Mouse (Mus musculus) midbrain, embryonic 14.5 days (tissue): ENCODE data around the gene Kcnip3. TPM values are rescaled to one million over a fixed set of nuclear protein-coding genes. Genes with fewer than 3 reads are reported as not detected.

Experiments
- ATAC-seq: fragments of 200-750 bp; cut with Nextera tagmentation; 2 replicates; pipeline ENCODE4 v1.8.0; 2017; ENCODE audit warnings: moderate number of reproducible peaks, moderate library complexity; ENCODE audit not compliant: low FRiP score, low TSS enrichment
- DNase-seq: peaks from one replicate; pipeline ENCODE4 v3.0.0-alpha.2; 2015
- H3K27ac ChIP-seq: fragments of 300-500 bp; sonication (generic); replicated peaks from 2 replicates; pipeline ENCODE4 v1.5.1; 2014; ENCODE audit warnings: mild to moderate bottlenecking, low read depth, low read length, moderate library complexity
- H3K27me3 ChIP-seq: fragments of 300-500 bp; sonication (generic); 2 replicates; pipeline ENCODE4 v1.6.1; 2014; ENCODE audit warnings: low read length, control low read depth, mixed read lengths; ENCODE audit not compliant: control insufficient read depth, insufficient read depth
- H3K36me3 ChIP-seq: fragments of 300-500 bp; sonication (generic); 2 replicates; pipeline ENCODE4 v1.6.1; 2014; ENCODE audit warnings: low read length, control low read depth; ENCODE audit not compliant: control insufficient read depth, insufficient read depth
- H3K4me1 ChIP-seq: fragments of 300-500 bp; sonication (generic); 2 replicates; pipeline ENCODE4 v1.6.1; 2014; ENCODE audit warnings: mild to moderate bottlenecking, antibody characterized with exemption, low read length, control low read depth; ENCODE audit not compliant: control insufficient read depth, insufficient read depth
- H3K4me2 ChIP-seq: fragments of 300-500 bp; sonication (generic); 2 replicates; pipeline ENCODE4 v1.6.1; 2014; ENCODE audit warnings: mild to moderate bottlenecking, low read length, moderate library complexity
- H3K4me3 ChIP-seq: fragments of 300-500 bp; sonication (generic); replicated peaks from 2 replicates; pipeline ENCODE4 v1.5.1; 2014; ENCODE audit warnings: low read depth, low read length
- H3K9ac ChIP-seq: fragments of 300-500 bp; sonication (generic); replicated peaks from 2 replicates; pipeline ENCODE4 v1.6.1; 2014; ENCODE audit warnings: mild to moderate bottlenecking, low read length, moderate library complexity
- H3K9me3 ChIP-seq: fragments of 300-500 bp; sonication (generic); 2 replicates; pipeline ENCODE4 v1.6.1; 2016; ENCODE audit warnings: low read length, control low read depth, mixed read lengths; ENCODE audit not compliant: control insufficient read depth
- WGBS: fragments of 180-500 bp; shearing (Covaris S2); extraction: QIAGEN DNeasy Blood & Tissue Kit; methylation state at CpG from one replicate; pipeline ENCODE4 v1.1.7; 2014; 5-methylcytosine and 5-hydroxymethylcytosine counted together
- polyA plus RNA-seq: library from polyadenylated mRNA; unstranded; fragments of >200 nt; fragmentation: Nextera tagmentation; extraction: Ambion mirVana; gene quantifications from 2 replicates; pipeline ENCODE4 v1.2.1, GENCODE M21; 2014

Kcnip3 gene
- polyA plus RNA-seq, 1 experiment from 2014 or later = 13.1 TPM

GRCm38 (mm10) chr2:127539494-127539893 is 17.6 kb upstream of the Kcnip3 start:
- Histone ChIP-seq H3K36me3 (no peaks in the 10 kb centered on the region), H3K27me3 (peaks cover 31% of the 10 kb centered on the region), H3K4me3 (no peak overlapping the region), H3K4me2 (no peak overlapping the region), H3K27ac (no peak overlapping the region), H3K9me3 (no peaks in the 10 kb centered on the region), H3K9ac (no peak overlapping the region), H3K4me1 (0 out of 2 replicates have a peak, but pooled peaks cover 3% of the 10 kb centered on the region)
- ATAC-seq (no peak), DNase-seq (peak; percentile 39)
- WGBS = 29% methylated on average over 4 of the region's 4 CpGs

GRCm38 (mm10) chr2:127537548-127537947 is 15.7 kb upstream of the Kcnip3 start:
- H3K27me3 ChIP-seq = peaks cover 28% of the 10 kb centered on the region

GRCm38 (mm10) chr2:127535363-127535762 is 13.5 kb upstream of the Kcnip3 start:
- Histone ChIP-seq H3K9ac (no peak overlapping the region), H3K9me3 (no peaks in the 10 kb centered on the region), H3K4me1 (no peaks in the 10 kb centered on the region), H3K27ac (no peak overlapping the region), H3K36me3 (no peaks in the 10 kb centered on the region), H3K4me3 (no peak overlapping the region), H3K4me2 (no peak overlapping the region), H3K27me3 (peaks cover 8% of the 10 kb centered on the region)
- 83% methylated on average over 9 of the region's 9 CpGs for WGBS
- ATAC-seq (no peak), DNase-seq (no peak)

More at GRCm38 (mm10) chr2:127537548-127537947, 15.7 kb upstream of the Kcnip3 start:
- WGBS = 70% methylated on average over 3 of the region's 3 CpGs
- DNase-seq = no peak
- Histone ChIP-seq H3K9ac (no peak overlapping the region), H3K4me2 (no peak overlapping the region), H3K9me3 (no peaks in the 10 kb centered on the region), H3K36me3 (no peaks in the 10 kb centered on the region), H3K4me3 (no peak overlapping the region), H3K4me1 (0 out of 2 replicates have a peak, but pooled peaks cover 3% of the 10 kb centered on the region), H3K27ac (no peak overlapping the region)
- ATAC-seq = no peak

- H3K27ac ChIP-seq = no peak overlapping the region
- DNase-seq (peak; percentile 28), ATAC-seq (no peak)
- H3K4me2 ChIP-seq = no peak overlapping the region
- H3K9ac ChIP-seq = no peak overlapping the region
- WGBS = 13% methylated on average over 9 of the region's 9 CpGs
- no peaks in the 10 kb centered on the region for H3K4me1 ChIP-seq
- H3K9me3 ChIP-seq = no peaks in the 10 kb centered on the region
- no peak overlapping the region for H3K4me3 ChIP-seq
- H3K36me3 ChIP-seq = no peaks in the 10 kb centered on the region
- H3K27me3 ChIP-seq = no peaks in the 10 kb centered on the region
These were observed 10.5 kb upstream of the Kcnip3 start for GRCm38 (mm10) chr2:127532379-127532778.

- no peak overlapping the region for H3K27ac ChIP-seq
- no peak overlapping the region for H3K9ac ChIP-seq
- H3K36me3 ChIP-seq = no peaks in the 10 kb centered on the region
- no peak overlapping the region for H3K4me2 ChIP-seq
- H3K27me3 ChIP-seq = no peaks in the 10 kb centered on the region
- H3K4me1 ChIP-seq = no peaks in the 10 kb centered on the region
- no peak overlapping the region for H3K4me3 ChIP-seq
- H3K9me3 ChIP-seq = no peaks in the 10 kb centered on the region
- WGBS = 82% methylated on average over 2 of the region's 2 CpGs
- no peak for DNase-seq
- ATAC-seq = no peak
These were observed 9.7 kb upstream of the Kcnip3 start for GRCm38 (mm10) chr2:127531592-127531991.

GRCm38 (mm10) chr2:127530418-127530817 is 8.5 kb upstream of the Kcnip3 start:
- no peak overlapping the region for H3K27ac ChIP-seq
- H3K36me3 ChIP-seq = no peaks in the 10 kb centered on the region
- H3K9ac ChIP-seq = no peak overlapping the region
- H3K4me1 ChIP-seq = no peaks in the 10 kb centered on the region
- H3K4me3 ChIP-seq = no peak overlapping the region
- H3K27me3 ChIP-seq = no peaks in the 10 kb centered on the region
- 76% methylated on average over 3 of the region's 3 CpGs for WGBS
- ATAC-seq (no peak), DNase-seq (no peak)
- H3K4me2 ChIP-seq = no peak overlapping the region
- H3K9me3 ChIP-seq = no peaks in the 10 kb centered on the region

GRCm38 (mm10) chr2:127525004-127525775 is 3.3 kb upstream of the Kcnip3 start:
- ATAC-seq (no peak), DNase-seq (no peak)
- peaks cover 19% of the 10 kb centered on the region for H3K4me1 ChIP-seq
- H3K9me3 ChIP-seq = no peaks in the 10 kb centered on the region
- no peak overlapping the region for H3K27ac ChIP-seq
- no peak overlapping the region for H3K4me3 ChIP-seq
- WGBS = 84% methylated on average over 3 of the region's 3 CpGs
- H3K4me2 ChIP-seq = no peak overlapping the region
- H3K36me3 ChIP-seq = no peaks in the 10 kb centered on the region
- H3K9ac ChIP-seq = no peak overlapping the region
- no peaks in the 10 kb centered on the region for H3K27me3 ChIP-seq

GRCm38 (mm10) chr2:127523950-127524729 is 2.2 kb upstream of the Kcnip3 start:
- H3K36me3 ChIP-seq = no peaks in the 10 kb centered on the region
- H3K27me3 ChIP-seq = no peaks in the 10 kb centered on the region
- no peak overlapping the region for H3K4me3 ChIP-seq
- peaks cover 23% of the 10 kb centered on the region for H3K4me1 ChIP-seq
- no peak for ATAC-seq
- no peak overlapping the region for H3K9ac ChIP-seq
- DNase-seq = no peak
- H3K27ac ChIP-seq = no peak overlapping the region
- WGBS = 64% methylated on average over 7 of the region's 7 CpGs
- H3K9me3 ChIP-seq = no peaks in the 10 kb centered on the region
- H3K4me2 ChIP-seq = no peak overlapping the region
